Mouse (Mus musculus) limb, embryonic 10.5 days (tissue): ENCODE data around the gene Gm20747. TPM values are rescaled to one million over a fixed set of nuclear protein-coding genes. Genes with fewer than 3 reads are reported as not detected.
"Not testable (repeated sequence)": the region's sequence is repeated elsewhere in the genome, so short reads cannot be mapped to it uniquely, and the experiment has no call there.

Experiments used
- DNase-seq: peaks from one replicate; pipeline ENCODE4 v3.0.0-alpha.2; 2017; ENCODE audit warnings: low spot score
- H3K27ac ChIP-seq: fragments of 300-500 bp; sonication (generic); 2 replicates; pipeline ENCODE4 v1.5.1; 2016; ENCODE audit warnings: mild to moderate bottlenecking
- H3K27me3 ChIP-seq: fragments of 300-500 bp; sonication (generic); 2 replicates; pipeline ENCODE4 v1.6.1; 2016; ENCODE audit warnings: low read depth, mild to moderate bottlenecking; ENCODE audit not compliant: poor library complexity, severe bottlenecking
- H3K36me3 ChIP-seq: fragments of 300-500 bp; sonication (generic); 2 replicates; pipeline ENCODE4 v1.6.1; 2016; ENCODE audit warnings: mild to moderate bottlenecking, moderate library complexity
- H3K4me1 ChIP-seq: fragments of 300-500 bp; sonication (generic); 2 replicates; pipeline ENCODE4 v1.6.1; 2016
- H3K4me3 ChIP-seq: fragments of 300-500 bp; sonication (generic); 2 replicates; pipeline ENCODE4 v1.5.1; 2016; ENCODE audit warnings: mild to moderate bottlenecking, moderate library complexity
- H3K9me3 ChIP-seq: fragments of 300-500 bp; sonication (generic); replicated peaks from 2 replicates; pipeline ENCODE4 v1.6.1; 2016; ENCODE audit warnings: mild to moderate bottlenecking
- WGBS: fragments of 180-500 bp; shearing (Covaris S2); methylation state at CpG from one replicate; pipeline ENCODE4 v1.1.7; 2016; 5-methylcytosine and 5-hydroxymethylcytosine counted together
- polyA plus RNA-seq: library from polyadenylated mRNA; unstranded; fragments of >200 nt; fragmentation: Nextera tagmentation; extraction: Ambion mirVana; gene quantifications from 2 replicates; pipeline ENCODE4 v1.2.1, GENCODE M21; 2016

Gene Gm20747
- polyA plus RNA-seq = not detected in 2 replicates

- WGBS = no CpG with 5 or more reads among the region's 3 CpGs
- not testable (repeated sequence) for H3K27ac ChIP-seq, H3K4me1 ChIP-seq, H3K36me3 ChIP-seq, DNase-seq, H3K27me3 ChIP-seq, H3K4me3 ChIP-seq, H3K9me3 ChIP-seq
Observed at GRCm38 (mm10) chrY:53418191-53418590, at the start of gene Gm20747. Gm20747 (minus strand) TSS chrY:53418291.
